Mouse (Mus musculus) heart, postnatal 0 days (tissue): ENCODE results near the gene Prm2. TPM values are rescaled to one million over a fixed set of nuclear protein-coding genes. Genes with fewer than 3 reads are reported as not detected.
A peak's percentile ranks its signal among the peaks of the same experiment; 100 is the strongest.

Source experiments
- ATAC-seq: fragments of 200-750 bp; cut with Nextera tagmentation; 2 replicates; pipeline ENCODE4 v1.8.0; 2017; ENCODE audit warnings: low read depth, moderate number of reproducible peaks, moderate library complexity; ENCODE audit not compliant: insufficient read depth
- DNase-seq: peaks from one replicate; pipeline ENCODE4 v3.0.0-alpha.2; 2016; ENCODE audit warnings: low spot score
- H3K27ac ChIP-seq: fragments of 300-500 bp; sonication (generic); 2 replicates; pipeline ENCODE4 v1.5.1; 2014; ENCODE audit warnings: low read depth, mild to moderate bottlenecking
- H3K27me3 ChIP-seq: fragments of 300-500 bp; sonication (generic); 2 replicates; pipeline ENCODE4 v1.6.1; 2014; ENCODE audit warnings: low read length, mixed read lengths; ENCODE audit not compliant: control insufficient read depth, insufficient read depth
- H3K36me3 ChIP-seq: fragments of 300-500 bp; sonication (generic); replicated peaks from 2 replicates; pipeline ENCODE4 v1.6.1; 2014; ENCODE audit warnings: low read length, mixed read lengths; ENCODE audit not compliant: control insufficient read depth, insufficient read depth
- H3K4me1 ChIP-seq: fragments of 300-500 bp; sonication (generic); 2 replicates; pipeline ENCODE4 v1.6.1; 2014; ENCODE audit warnings: antibody characterized with exemption; ENCODE audit not compliant: control insufficient read depth, insufficient read depth
- H3K4me2 ChIP-seq: fragments of 300-500 bp; sonication (generic); 2 replicates; pipeline ENCODE4 v1.6.1; 2014; ENCODE audit warnings: low read depth, mild to moderate bottlenecking, low read length, moderate library complexity
- H3K4me3 ChIP-seq: fragments of 300-500 bp; sonication (generic); 2 replicates; pipeline ENCODE4 v1.5.1; 2014; ENCODE audit warnings: low read depth, low read length
- H3K9ac ChIP-seq: fragments of 300-500 bp; sonication (generic); replicated peaks from 2 replicates; pipeline ENCODE4 v1.6.1; 2014; ENCODE audit warnings: low read depth, low read length, mixed read lengths
- H3K9me3 ChIP-seq: fragments of 300-500 bp; sonication (generic); replicated peaks from 2 replicates; pipeline ENCODE4 v1.6.1; 2016; ENCODE audit warnings: low read length; ENCODE audit not compliant: control insufficient read depth
- CTCF ChIP-seq: IDR thresholded peaks from 2 replicates; pipeline ENCODE4 v1.5.1; 2016; ENCODE audit warnings: antibody characterized with exemption, control low read depth, low read depth
- EP300 ChIP-seq: IDR thresholded peaks from 2 replicates; pipeline ENCODE4 v1.6.1; 2016; ENCODE audit warnings: antibody characterized with exemption, low read depth
- WGBS: fragments of 180-500 bp; shearing (Covaris S2); extraction: QIAGEN DNeasy Blood & Tissue Kit; methylation state at CpG from one replicate; pipeline ENCODE4 v1.1.7; 2014; 5-methylcytosine and 5-hydroxymethylcytosine counted together
- polyA plus RNA-seq: library from polyadenylated mRNA; unstranded; fragments of >200 nt; fragmentation: Nextera tagmentation; extraction: Ambion mirVana; gene quantifications from 2 replicates; pipeline ENCODE4 v1.2.1, GENCODE M21; 2015
- total RNA-seq: library from RNA; depleted of rRNA; stranded (reverse); fragments of >200 nt; gene quantifications from 2 replicates; pipeline ENCODE4 v1.2.3, GENCODE M21; 2014; ENCODE audit warnings: low replicate concordance

Prm2 gene
- total and polyA plus RNA-seq, 2 experiments from 2014 or later: not detected

DNA sequence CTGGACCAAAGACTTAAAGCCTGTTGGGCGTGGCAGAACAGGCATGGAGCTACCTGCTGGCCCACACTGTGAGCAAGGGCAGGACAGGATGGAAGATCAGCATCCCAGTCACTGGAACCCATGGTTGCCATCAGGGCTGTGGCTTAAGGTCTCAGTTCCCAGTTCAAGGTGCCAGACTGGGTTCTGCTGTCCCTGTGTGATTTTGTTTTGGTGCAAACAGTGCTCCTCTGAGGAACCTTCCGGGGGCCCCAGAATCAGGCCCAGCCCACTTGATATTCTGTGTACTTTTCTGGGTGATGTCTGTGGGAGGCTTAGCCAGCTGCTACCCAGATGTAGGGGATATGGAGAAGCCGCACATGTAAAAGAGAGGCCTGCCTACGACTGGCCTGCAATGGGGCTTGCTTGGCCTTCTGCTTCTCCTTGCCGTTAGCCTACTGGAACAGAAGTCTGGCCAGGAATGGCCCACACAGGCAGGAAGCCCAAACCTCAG is 15.3 kb downstream of the Prm2 start:
- no peaks in the 10 kb centered on the region for H3K9me3 ChIP-seq
- no peak overlapping the region for H3K9ac ChIP-seq
- no peak for TF ChIP-seq CTCF
- TF ChIP-seq EP300: no peak
- peaks cover 29% of the 10 kb centered on the region; the same call in 1 of the 2 replicates for H3K4me1 ChIP-seq
- 75% methylated on average over 5 of the region's 5 CpGs for WGBS
- H3K4me3 ChIP-seq: no peak overlapping the region
- no peak overlapping the region for H3K27ac ChIP-seq
- H3K27me3 ChIP-seq: no peaks in the 10 kb centered on the region
- no peaks in the 10 kb centered on the region for H3K36me3 ChIP-seq
- no peak for ATAC-seq
- H3K4me2 ChIP-seq: no peak overlapping the region
- DNase-seq: no peak

DNA sequence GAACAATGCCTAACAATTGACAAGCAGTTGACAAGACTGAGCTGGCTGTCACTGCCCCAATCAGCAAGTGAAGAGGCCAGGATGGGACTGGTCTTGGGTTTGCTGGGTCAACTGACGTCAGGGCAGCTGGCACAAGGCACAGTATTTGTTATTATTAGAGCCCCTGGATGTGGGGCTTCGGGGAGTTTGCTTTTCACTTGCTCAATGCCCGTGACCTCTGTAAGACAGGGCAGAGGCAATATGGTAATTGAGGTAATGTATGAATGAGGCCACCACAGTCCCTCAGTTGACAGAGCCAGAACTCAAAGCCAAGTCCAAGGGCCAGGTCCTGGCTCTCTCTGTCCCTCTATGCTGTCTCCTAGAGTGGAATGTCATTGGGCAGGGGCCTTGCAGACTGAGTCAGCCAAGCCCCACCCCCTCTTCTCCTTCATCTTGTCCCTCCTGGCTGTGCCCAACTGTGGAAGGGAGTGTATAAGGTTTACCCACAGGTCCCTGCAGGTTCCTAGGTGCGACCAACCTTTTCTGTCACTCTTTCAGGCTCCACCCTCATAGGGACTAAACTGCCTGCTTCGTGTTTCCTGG is 18.3 kb downstream of the Prm2 start:
- peak; percentile 11; the same call in 1 of the 2 replicates for ATAC-seq
- 53% methylated on average over 5 of the region's 5 CpGs for WGBS

DNA sequence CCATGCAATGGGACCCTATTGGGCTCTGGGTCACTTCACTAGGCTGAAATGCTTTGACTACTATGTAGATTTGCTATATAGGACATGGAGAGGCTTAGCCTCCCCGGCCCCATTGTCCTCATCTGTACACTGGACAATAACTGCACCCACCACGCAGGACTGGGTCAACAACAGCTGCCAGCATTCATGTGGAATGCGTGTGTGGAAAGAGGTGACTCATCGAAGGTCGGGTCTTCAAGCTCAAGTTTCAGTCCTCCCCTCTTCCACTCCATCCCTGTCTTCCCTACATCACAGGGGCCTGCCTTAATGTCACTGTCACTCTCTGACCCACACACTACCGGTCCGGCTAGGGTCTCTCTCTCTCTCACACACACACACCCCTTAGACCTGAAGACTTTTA is 19.6 kb downstream of the Prm2 start:
- Histone ChIP-seq H3K36me3 (no peaks in the 10 kb centered on the region), H3K9me3 (no peaks in the 10 kb centered on the region), H3K27me3 (no peaks in the 10 kb centered on the region), H3K4me1 (0 out of 2 replicates have a peak, but pooled peaks cover 11% of the 10 kb centered on the region), H3K27ac (no peak overlapping the region), H3K4me2 (no peak overlapping the region), H3K4me3 (no peak overlapping the region), H3K9ac (no peak overlapping the region)
- WGBS: 34% methylated on average over 7 of the region's 7 CpGs
- TF ChIP-seq CTCF: no peak
- no peak for ATAC-seq
- DNase-seq: no peak

More for the DNA sequence above, 18.3 kb downstream of the Prm2 start:
- Histone ChIP-seq H3K36me3 (no peaks in the 10 kb centered on the region), H3K27ac (no peak overlapping the region), H3K4me2 (no peak overlapping the region), H3K4me3 (no peak overlapping the region), H3K27me3 (no peaks in the 10 kb centered on the region), H3K4me1 (peaks cover 19% of the 10 kb centered on the region; the same call in 1 of the 2 replicates), H3K9me3 (no peaks in the 10 kb centered on the region), H3K9ac (no peak overlapping the region)
- peak; percentile 19 for DNase-seq
- no peak for TF ChIP-seq EP300
- no peak for TF ChIP-seq CTCF

DNA sequence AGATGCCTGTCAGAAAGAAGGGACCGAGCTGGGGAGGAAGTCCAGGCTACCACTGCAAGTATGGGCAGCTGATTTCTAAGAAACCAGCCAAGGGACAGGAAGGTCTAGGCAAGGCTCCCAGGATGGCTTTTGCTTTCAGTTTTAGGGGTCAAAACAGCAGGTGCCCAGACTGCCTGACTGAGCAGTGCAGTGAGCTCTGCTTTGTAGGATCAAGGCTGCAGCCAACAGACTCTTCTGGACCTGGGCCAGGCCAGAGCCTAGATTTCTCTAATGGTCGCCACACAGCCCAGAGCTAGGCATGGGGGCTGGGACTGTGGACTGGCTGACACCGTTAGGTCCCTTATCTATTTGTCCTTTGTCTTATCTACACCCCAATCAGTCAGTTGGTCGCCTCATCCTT is 21.2 kb downstream of the Prm2 start:
- no peaks in the 10 kb centered on the region for H3K36me3 ChIP-seq
- 0 out of 2 replicates have a peak, but pooled peaks cover 11% of the 10 kb centered on the region for H3K4me1 ChIP-seq
- ATAC-seq (no peak), DNase-seq (no peak)
- TF ChIP-seq CTCF: no peak
- TF ChIP-seq EP300: no peak
- H3K9me3 ChIP-seq: no peaks in the 10 kb centered on the region
- no peak overlapping the region for H3K27ac ChIP-seq
- H3K9ac ChIP-seq: no peak overlapping the region
- H3K27me3 ChIP-seq: no peaks in the 10 kb centered on the region
- H3K4me2 ChIP-seq: no peak overlapping the region
- H3K4me3 ChIP-seq: no peak overlapping the region
- WGBS: 51% methylated on average over 4 of the region's 4 CpGs

DNA sequence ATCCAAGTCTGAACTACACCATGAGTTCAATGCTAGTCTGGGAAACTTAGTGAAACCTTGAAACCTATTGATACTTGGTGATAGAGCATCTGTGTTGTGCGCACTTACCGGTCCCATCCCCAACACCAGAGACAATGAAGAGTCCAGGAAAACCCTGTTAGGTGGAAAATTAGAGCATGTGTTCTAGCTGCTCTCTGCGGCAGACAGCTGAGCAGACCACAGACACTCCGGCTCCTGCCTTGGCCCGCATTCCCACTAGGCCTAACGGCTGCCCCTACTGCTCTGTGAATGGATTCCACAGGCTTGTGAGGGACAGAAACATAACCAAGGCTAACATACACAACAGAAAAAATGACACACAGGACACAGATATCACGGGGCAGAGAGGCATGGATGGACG is 22.4 kb downstream of the Prm2 start:
- Histone ChIP-seq H3K4me1 (0 out of 2 replicates have a peak, but pooled peaks cover 11% of the 10 kb centered on the region), H3K27me3 (no peaks in the 10 kb centered on the region), H3K4me2 (no peak overlapping the region), H3K27ac (no peak overlapping the region), H3K4me3 (no peak overlapping the region), H3K9me3 (no peaks in the 10 kb centered on the region), H3K9ac (no peak overlapping the region), H3K36me3 (no peaks in the 10 kb centered on the region)
- ATAC-seq (no peak), DNase-seq (no peak)
- TF ChIP-seq CTCF (no peak), EP300 (no peak)
- WGBS: 81% methylated on average over 8 of the region's 8 CpGs
